Mouse (Mus musculus) embryonic stem cell, embryonic (primary cell): ENCODE measurements around the gene Zfp704.

Experiments
- CTCF ChIA-PET, 4 experiments: fragments of 300-600 bp in 2 of 4; fragments of 350-600 bp in 2 of 4; sonication (Branson Sonifier 250); formaldehyde crosslinking; loops; one replicate each; lab custom pipeline; 2022; ENCODE audit warnings: inconsistent platforms in 2 of 4; lab: Charles Lee
- POLR2A ChIA-PET, 4 experiments: fragments of 300-600 bp in 2 of 4; fragments of 350-600 bp in 2 of 4; sonication (Branson Sonifier 250); formaldehyde crosslinking; loops; one replicate each; lab custom pipeline; 2022; ENCODE audit warnings: antibody characterized with exemption in 4 of 4, inconsistent platforms in 1 of 4; lab: Charles Lee

Gene Zfp704

DNA sequence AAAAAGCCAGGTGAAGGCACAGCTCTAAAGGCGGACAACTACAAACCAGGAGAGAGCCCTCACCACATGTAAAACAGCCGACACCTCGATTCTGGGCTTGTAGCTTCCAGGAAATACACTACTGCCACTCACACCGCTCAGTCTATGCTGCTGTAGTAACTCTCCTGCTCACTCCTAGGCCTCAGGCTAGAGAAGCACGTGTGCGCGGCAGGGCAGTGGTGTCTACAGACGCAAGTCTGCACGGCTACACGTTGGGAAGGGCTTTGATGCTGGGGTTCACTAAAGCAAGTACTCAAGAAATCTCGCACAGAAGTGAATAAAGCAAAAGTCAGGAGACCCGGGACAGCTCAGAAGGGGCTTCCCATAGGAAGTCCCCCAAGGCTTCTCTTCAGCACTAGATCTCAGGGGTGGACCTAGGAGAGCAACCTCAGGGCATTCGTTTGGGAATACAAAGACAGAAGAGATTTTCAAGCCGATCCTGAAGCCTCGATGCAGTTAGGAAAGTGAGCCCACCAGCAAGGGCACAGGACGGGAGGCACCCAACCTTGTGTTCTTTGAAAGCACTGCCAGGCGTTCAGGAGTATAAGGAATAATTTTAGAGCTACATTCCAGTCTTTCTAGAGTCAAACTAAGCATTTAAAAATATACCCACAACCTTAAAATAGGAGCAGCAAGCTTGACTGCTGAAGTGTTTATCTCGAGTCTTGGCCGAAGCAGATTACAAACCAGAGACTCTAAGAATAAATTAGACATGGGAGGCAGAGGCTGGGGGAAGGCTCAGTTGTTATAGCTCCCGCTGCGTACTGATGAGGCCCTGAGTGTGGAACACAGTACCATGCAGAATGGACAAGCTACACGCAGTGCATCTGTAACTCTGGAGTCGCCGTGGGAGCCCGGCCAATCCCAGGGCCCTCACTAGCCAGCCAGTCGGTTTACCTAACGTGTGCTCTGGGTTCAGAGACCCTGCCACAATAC is 168.0 kb downstream of the Zfp704 start:
- POLR2A ChIA-PET = interaction anchor here in 3 of 4 experiments (0.6 to 1.5 kb wide), 3 partner anchors 16 to 75 kb away, joined by 3 to 4 read pairs (median 3); no protein-coding TSS in a partner anchor
- CTCF ChIA-PET = no interaction called here

- CTCF ChIA-PET = no interaction called here
Measured at GRCm38 (mm10) chr3:9440466-9440865, 169.4 kb downstream of the Zfp704 start.

GRCm38 (mm10) chr3:9439619-9440286 is 170.1 kb downstream of the Zfp704 start:
- ChIA-PET POLR2A (interaction anchor here in 2 of 4 experiments (0.7 to 1.4 kb wide), 2 partner anchors 16 to 152 kb away, joined by 3 to 4 read pairs; no protein-coding TSS in a partner anchor), CTCF (interaction anchor here in 1 of 4 experiments (0.5 kb wide), 1 partner anchor 34 kb away, joined by 3 read pairs; no protein-coding TSS in a partner anchor)

More at GRCm38 (mm10) chr3:9440466-9440865, 169.4 kb downstream of the Zfp704 start:
- POLR2A ChIA-PET = interaction anchor here in 1 of 4 experiments (0.7 kb wide), 1 partner anchor 8 kb away, joined by 3 read pairs; no protein-coding TSS in a partner anchor

DNA sequence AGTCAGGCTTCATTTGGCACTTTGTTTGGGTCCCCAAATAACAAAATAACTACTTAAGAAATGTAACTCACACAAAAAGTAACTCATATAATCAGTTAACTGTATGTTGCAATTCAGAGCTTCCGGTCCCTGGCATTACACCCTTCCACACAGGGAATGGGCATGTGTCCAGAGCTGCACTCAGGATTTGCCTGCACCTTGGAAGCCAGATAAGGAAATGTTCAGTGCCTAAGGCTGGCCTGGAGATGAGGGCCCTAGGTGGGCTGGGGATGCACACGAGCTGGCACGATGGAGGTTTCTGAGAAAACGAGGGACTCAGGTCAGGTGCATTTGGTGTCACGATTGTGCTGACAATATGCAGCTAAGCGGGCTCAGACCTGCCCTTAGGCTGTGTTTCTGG is 173.6 kb downstream of the Zfp704 start:
- POLR2A ChIA-PET = interaction anchor here in 1 of 4 experiments (1.7 kb wide), 1 partner anchor 10 kb away, joined by 4 read pairs; no protein-coding TSS in a partner anchor

GRCm38 (mm10) chr3:9434394-9435175 is 175.3 kb downstream of the Zfp704 start:
- POLR2A ChIA-PET = interaction anchor here in 1 of 4 experiments (1.3 kb wide), 1 partner anchor 26 kb away, joined by 3 read pairs; no protein-coding TSS in a partner anchor

More for the DNA sequence above, 173.6 kb downstream of the Zfp704 start:
- CTCF ChIA-PET = interaction anchor here in 1 of 4 experiments (1.1 kb wide), 1 partner anchor 10 kb away, joined by 3 read pairs; no protein-coding TSS in a partner anchor

DNA sequence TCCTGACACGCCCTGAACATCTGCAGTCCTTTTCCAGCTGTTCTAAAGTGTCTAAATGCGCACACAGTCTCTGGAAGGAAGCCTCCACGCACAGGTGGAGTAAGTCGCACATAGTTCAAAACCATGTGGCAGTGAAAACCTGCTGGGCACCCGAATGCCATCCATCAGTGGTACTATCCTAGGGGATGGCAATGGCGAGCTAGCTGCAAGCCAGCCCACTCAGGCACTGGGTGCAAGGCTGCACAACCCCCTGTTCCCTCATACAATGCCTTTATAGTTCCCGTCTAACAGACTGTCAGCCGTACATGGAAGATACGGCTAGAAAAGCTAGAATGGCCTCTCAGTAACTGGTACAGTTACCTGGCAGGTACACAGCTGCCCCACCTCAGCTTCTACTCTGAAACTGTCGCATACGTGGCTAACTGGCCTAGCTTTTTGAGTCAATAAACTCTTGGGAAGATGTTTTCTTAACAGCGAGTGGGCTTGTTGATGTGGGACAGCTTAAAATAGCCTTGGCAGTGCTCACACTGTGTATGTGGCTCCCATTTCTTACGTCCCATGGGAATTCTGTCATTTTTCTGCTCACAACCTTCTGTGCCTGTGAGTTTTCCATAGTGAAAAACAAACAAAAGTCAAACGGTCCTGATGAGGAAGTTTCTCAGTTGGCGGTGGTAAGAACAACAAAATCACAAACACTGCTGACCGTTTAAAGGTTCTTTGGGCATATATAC is 176.9 kb downstream of the Zfp704 start:
- ChIA-PET CTCF (interaction anchor here in 1 of 4 experiments (1.2 to 1.4 kb wide), 2 partner anchors 13 to 272 kb away, joined by 3 to 4 read pairs; no protein-coding TSS in a partner anchor), POLR2A (interaction anchor here in 1 of 4 experiments (0.5 to 1.0 kb wide), 3 partner anchors 8 to 150 kb away, joined by 3 to 4 read pairs (median 3); no protein-coding TSS in a partner anchor)

More at GRCm38 (mm10) chr3:9434394-9435175, 175.3 kb downstream of the Zfp704 start:
- CTCF ChIA-PET = no interaction called here

GRCm38 (mm10) chr3:9432226-9432625 is 177.7 kb downstream of the Zfp704 start:
- POLR2A ChIA-PET = interaction anchor here in 1 of 4 experiments (0.6 to 1.0 kb wide), 3 partner anchors 8 to 185 kb away, joined by 3 read pairs; no protein-coding TSS in a partner anchor
- CTCF ChIA-PET = interaction anchor here in 2 of 4 experiments (0.6 to 1.4 kb wide), 3 partner anchors 14 to 272 kb away, joined by 3 to 5 read pairs (median 4); no protein-coding TSS in a partner anchor

DNA sequence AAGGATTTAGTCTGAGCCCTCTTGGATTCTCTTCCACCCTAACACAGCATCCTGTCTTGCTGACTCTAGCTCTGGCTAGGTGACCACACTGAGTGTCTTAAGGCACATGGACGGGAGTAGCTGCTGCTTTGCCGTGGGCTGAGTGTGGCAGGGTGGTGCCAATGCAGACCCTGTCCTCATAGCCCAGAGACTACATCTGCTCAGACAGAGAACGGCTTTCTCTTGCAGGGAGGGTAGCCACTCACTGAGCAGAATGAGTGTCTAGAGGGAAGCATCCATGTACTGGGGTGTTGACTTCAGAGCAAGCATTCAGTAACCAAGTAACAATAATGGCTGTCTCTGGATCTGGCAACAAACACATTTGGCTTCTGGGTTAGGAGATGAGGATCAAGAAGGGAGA is 179.9 kb downstream of the Zfp704 start:
- ChIA-PET POLR2A (interaction anchor here in 2 of 4 experiments (0.6 to 1.2 kb wide), 2 partner anchors 17 to 145 kb away, joined by 3 read pairs; no protein-coding TSS in a partner anchor), CTCF (no interaction called here)

DNA sequence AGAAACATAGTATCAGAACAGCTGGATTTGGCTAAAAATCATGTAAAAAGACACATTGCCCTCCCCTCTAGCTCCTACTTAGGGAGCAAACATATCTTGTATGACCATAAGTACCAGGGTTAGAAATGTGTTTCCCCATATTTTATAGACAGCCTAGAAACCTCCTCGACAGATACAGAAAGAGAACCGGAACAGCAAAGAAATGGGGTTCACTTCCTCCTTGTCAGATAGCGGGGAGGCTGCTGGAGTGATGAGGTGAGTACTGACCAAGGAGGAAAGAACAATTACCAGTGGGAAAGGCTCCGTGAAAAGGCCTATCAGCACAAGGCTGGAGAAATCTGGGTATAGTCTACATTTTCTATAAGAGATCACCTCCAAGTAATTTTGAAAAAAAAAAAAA is 182.1 kb downstream of the Zfp704 start:
- POLR2A ChIA-PET = interaction anchor here in 2 of 4 experiments (0.6 to 0.7 kb wide), 2 partner anchors 64 to 212 kb away, joined by 3 to 4 read pairs; no protein-coding TSS in a partner anchor
- CTCF ChIA-PET = interaction anchor here in 1 of 4 experiments (0.7 kb wide), 1 partner anchor 72 kb away, joined by 5 read pairs; no protein-coding TSS in a partner anchor

DNA sequence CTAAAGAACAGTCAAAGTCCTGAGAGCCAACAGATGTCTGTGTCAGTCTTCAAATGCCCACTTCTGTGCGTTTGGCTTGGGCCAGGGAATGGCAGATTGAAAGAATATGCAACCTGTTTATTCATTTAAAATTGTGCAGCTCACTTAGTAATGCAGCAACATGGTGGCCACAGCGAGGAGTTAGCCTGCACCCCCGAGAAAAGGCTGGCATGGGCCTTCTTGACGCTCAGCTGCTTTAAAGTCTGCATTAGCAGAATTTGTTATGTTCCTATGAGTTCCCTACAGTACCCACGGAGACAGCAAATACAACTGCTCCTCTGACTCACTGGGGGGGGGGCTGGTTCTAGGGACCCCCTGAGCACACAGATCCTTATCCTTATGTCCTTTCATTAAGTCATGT is 184.2 kb downstream of the Zfp704 start:
- ChIA-PET CTCF (interaction anchor here in 1 of 4 experiments (0.7 kb wide), 1 partner anchor 882 kb away, joined by 5 read pairs; no protein-coding TSS in a partner anchor), POLR2A (interaction anchor here in 1 of 4 experiments (1.4 kb wide), 1 partner anchor 17 kb away, joined by 4 read pairs; no protein-coding TSS in a partner anchor)

- ChIA-PET POLR2A (interaction anchor here in 1 of 4 experiments (0.9 kb wide), 1 partner anchor 187 kb away, joined by 3 read pairs; no protein-coding TSS in a partner anchor), CTCF (no interaction called here)
Measured at GRCm38 (mm10) chr3:9424637-9425036, 185.2 kb downstream of the Zfp704 start.

DNA sequence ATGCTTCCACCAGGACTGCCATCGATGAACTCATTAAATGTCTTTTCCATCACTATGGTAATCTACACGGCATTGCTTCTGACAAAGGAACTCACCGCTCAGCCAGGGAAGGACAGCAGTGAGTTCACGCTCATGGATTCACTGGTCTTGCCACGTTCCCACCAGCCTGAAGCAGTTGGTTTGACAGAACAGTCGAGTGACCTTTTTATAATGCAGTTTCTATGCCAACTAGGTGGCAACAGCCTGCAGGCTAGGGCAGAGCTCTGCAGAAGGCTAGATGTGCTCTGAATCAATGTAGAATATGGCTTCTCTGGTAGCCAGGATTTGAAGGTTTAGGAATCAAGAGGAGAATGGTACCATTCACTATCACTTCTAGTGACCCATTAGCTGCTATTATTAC is 186.2 kb downstream of the Zfp704 start:
- CTCF ChIA-PET = interaction anchor here in 2 of 4 experiments (0.6 to 0.7 kb wide), 2 partner anchors 23 to 193 kb away, joined by 3 to 8 read pairs; no protein-coding TSS in a partner anchor
- POLR2A ChIA-PET = interaction anchor here in 1 of 4 experiments (1.1 kb wide), 1 partner anchor 11 kb away, joined by 3 read pairs; no protein-coding TSS in a partner anchor

DNA sequence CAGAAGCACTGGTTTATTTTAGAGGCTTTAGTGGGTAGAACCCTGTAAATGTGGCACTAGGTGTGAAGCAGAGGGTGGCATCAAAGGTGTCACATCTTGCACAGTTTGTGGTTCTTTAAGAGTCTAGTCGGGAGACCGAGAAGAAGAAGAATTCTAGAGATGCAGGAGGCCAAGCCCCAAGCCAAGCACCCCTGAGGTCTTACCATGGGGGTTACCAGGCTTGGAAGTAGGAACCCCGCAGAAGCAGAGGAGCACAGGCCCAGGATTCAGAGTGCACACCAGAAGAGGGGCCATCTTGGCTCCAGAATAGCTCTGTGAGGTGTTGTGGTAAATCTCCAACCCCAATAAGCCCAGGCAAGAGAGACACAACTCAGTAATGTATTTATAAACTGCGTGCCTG is 201.0 kb downstream of the Zfp704 start:
- ChIA-PET POLR2A (interaction anchor here in 1 of 4 experiments (1.3 kb wide), 1 partner anchor 26 kb away, joined by 3 read pairs; no protein-coding TSS in a partner anchor), CTCF (no interaction called here)

- POLR2A ChIA-PET = interaction anchor here in 2 of 4 experiments (0.6 to 1.3 kb wide), 3 partner anchors 27 to 849 kb away, joined by 3 read pairs; no protein-coding TSS in a partner anchor
- CTCF ChIA-PET = interaction anchor here in 2 of 4 experiments (0.6 to 1.4 kb wide), 2 partner anchors 9 to 301 kb away, joined by 3 to 4 read pairs; no protein-coding TSS in a partner anchor
Measured at GRCm38 (mm10) chr3:9407801-9408200, 202.1 kb downstream of the Zfp704 start.

DNA sequence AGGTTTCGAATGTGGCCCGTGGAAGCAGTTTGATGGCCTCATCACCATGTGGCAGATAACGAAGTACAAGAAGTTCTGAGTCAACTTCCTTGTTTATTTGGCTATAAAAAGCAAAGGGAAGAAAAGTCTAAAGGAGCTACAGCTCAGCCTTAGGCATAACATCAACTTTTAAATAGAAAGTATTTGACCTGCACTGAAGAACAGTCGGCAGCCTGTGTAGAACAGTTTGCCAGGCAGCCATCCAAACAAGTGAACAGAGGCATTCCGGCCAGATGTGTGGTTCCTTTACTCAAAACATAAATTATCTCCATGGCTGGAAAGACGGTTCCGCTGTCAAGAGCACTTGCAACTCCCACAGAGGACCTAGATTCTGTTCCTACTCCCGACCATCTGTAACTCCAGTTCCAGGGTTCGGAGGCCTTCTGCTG is 202.8 kb downstream of the Zfp704 start:
- CTCF ChIA-PET = interaction anchor here in 1 of 4 experiments (1.4 kb wide), 1 partner anchor 9 kb away, joined by 4 read pairs; no protein-coding TSS in a partner anchor
- POLR2A ChIA-PET = interaction anchor here in 1 of 4 experiments (0.6 kb wide), 1 partner anchor 850 kb away, joined by 3 read pairs; no protein-coding TSS in a partner anchor

GRCm38 (mm10) chr3:9405341-9405740 is 204.5 kb downstream of the Zfp704 start:
- ChIA-PET CTCF (interaction anchor here (0.6 to 0.7 kb wide), 7 partner anchors 27 to 253 kb away, joined by 3 to 10 read pairs (median 4); partner anchors contain the start of gene Zfp704 (in 1 of the 4)), POLR2A (interaction anchor here in 3 of 4 experiments (0.5 to 1.0 kb wide), 6 partner anchors 24 to 361 kb away, joined by 3 to 4 read pairs (median 3); no protein-coding TSS in a partner anchor)
